Mouse (Mus musculus): ENCODE results near the gene Fras1. TPM values are rescaled to one million over a fixed set of nuclear protein-coding genes. Genes with fewer than 3 reads are reported as not detected.

Gene Fras1
- polyA plus RNA-seq, 1 experiment, result 6.9 TPM

DNA sequence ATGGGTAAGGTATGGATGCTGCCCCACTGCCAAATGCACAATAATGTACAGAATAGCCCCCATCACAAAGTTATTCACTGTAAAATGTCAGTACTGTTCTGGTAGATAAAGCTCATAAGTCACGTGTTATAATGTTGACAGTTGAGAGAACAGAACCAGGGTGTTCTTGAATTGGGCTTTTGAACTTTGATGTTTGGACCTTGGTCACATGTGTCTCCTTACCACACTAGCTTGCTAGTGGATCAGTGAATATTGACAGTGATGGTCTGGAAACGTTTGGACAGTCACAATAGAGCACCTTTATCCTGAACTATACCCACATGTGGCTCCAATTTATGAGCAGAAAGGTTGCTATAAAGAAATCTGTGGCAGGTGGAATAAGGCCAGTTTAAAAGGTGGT, 124.3 kb downstream of the Fras1 start:
- no peaks in the 10 kb centered on the region for H3K36me3 ChIP-seq (ENCODE audit: control insufficient read depth, insufficient read depth, low read length, poor library complexity, severe bottlenecking)
- no peaks in the 10 kb centered on the region for H3K4me1 ChIP-seq (ENCODE audit: control insufficient read depth, insufficient read depth, low read length)
- no peaks in the 10 kb centered on the region for H3K27me3 ChIP-seq (ENCODE audit: control insufficient read depth, insufficient read depth, low read length, poor library complexity, severe bottlenecking)
- no peak overlapping the region for H3K4me3 ChIP-seq (ENCODE audit: low read depth, low read length)
- no peak overlapping the region for H3K9ac ChIP-seq (ENCODE audit: low read depth, poor library complexity, severe bottlenecking)
- H3K9me3 ChIP-seq (replicated peaks; ENCODE audit: control insufficient read depth, insufficient read depth, low read length, poor library complexity, severe bottlenecking), result no peaks in the 10 kb centered on the region
- no peak for TF ChIP-seq EP300 (IDR thresholded peaks at IDR 0.05; ENCODE audit: insufficient read depth, low read depth, low read length)
- no peak for TF ChIP-seq CTCF (IDR thresholded peaks at IDR 0.05; ENCODE audit: low read depth, low read length)
- TF ChIP-seq POLR2A (IDR thresholded peaks at IDR 0.05; ENCODE audit: insufficient read depth, low read length), result no peak
- H3K27ac ChIP-seq (ENCODE audit: insufficient read depth, low read length), result no peak overlapping the region

- H3K27ac ChIP-seq (ENCODE audit: insufficient read depth, low read length), result no peak overlapping the region
- H3K9me3 ChIP-seq (replicated peaks; ENCODE audit: control insufficient read depth, insufficient read depth, low read length, poor library complexity, severe bottlenecking), result no peaks in the 10 kb centered on the region
- TF ChIP-seq CTCF (IDR thresholded peaks at IDR 0.05; ENCODE audit: low read depth, low read length), result no peak
- no peaks in the 10 kb centered on the region for H3K36me3 ChIP-seq (ENCODE audit: control insufficient read depth, insufficient read depth, low read length, poor library complexity, severe bottlenecking)
- no peak overlapping the region for H3K4me3 ChIP-seq (ENCODE audit: low read depth, low read length)
- no peaks in the 10 kb centered on the region for H3K4me1 ChIP-seq (ENCODE audit: control insufficient read depth, insufficient read depth, low read length)
- no peaks in the 10 kb centered on the region for H3K27me3 ChIP-seq (ENCODE audit: control insufficient read depth, insufficient read depth, low read length, poor library complexity, severe bottlenecking)
- H3K9ac ChIP-seq (ENCODE audit: low read depth, poor library complexity, severe bottlenecking), result no peak overlapping the region
Observed at GRCm38 (mm10) chr5:96501783-96502182, 128.0 kb downstream of the Fras1 start.

DNA sequence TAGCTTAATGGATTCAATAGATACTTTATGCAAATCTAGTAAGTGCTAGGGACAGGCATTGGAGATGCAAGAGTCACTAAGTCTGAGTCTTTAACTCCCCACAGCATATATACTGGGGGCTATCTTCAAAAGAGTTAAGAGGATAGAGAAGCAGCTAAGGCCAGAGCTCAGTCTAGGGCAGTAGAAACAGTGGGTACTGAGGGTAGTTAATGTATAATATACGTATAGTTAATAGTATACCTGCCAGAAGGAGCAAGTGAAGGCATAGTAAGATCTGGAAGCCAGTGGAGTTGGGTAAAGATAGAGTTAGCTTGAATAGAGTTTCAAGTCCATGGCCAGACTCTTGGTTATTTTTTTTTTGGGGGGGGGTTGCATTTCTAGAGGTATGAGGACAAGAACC, 128.6 kb downstream of the Fras1 start:
- Histone ChIP-seq H3K27ac (ENCODE audit: insufficient read depth, low read length) (no peak overlapping the region), H3K36me3 (ENCODE audit: control insufficient read depth, insufficient read depth, low read length, poor library complexity, severe bottlenecking) (no peaks in the 10 kb centered on the region), H3K4me3 (ENCODE audit: low read depth, low read length) (no peak overlapping the region), H3K9ac (ENCODE audit: low read depth, poor library complexity, severe bottlenecking) (no peak overlapping the region), H3K27me3 (ENCODE audit: control insufficient read depth, insufficient read depth, low read length, poor library complexity, severe bottlenecking) (no peaks in the 10 kb centered on the region), H3K9me3 (replicated peaks; ENCODE audit: control insufficient read depth, insufficient read depth, low read length, poor library complexity, severe bottlenecking) (no peaks in the 10 kb centered on the region), H3K4me1 (ENCODE audit: control insufficient read depth, insufficient read depth, low read length) (no peaks in the 10 kb centered on the region)
- TF ChIP-seq EP300 (IDR thresholded peaks at IDR 0.05; ENCODE audit: insufficient read depth, low read depth, low read length) (no peak), POLR2A (IDR thresholded peaks at IDR 0.05; ENCODE audit: insufficient read depth, low read length) (no peak), CTCF (IDR thresholded peaks at IDR 0.05; ENCODE audit: low read depth, low read length) (no peak)

GRCm38 (mm10) chr5:96511005-96511404, 137.2 kb downstream of the Fras1 start:
- Histone ChIP-seq H3K4me1 (ENCODE audit: control insufficient read depth, insufficient read depth, low read length) (peaks cover 2% of the 10 kb centered on the region), H3K27me3 (ENCODE audit: control insufficient read depth, insufficient read depth, low read length, poor library complexity, severe bottlenecking) (no peaks in the 10 kb centered on the region), H3K27ac (ENCODE audit: insufficient read depth, low read length) (no peak overlapping the region), H3K9ac (ENCODE audit: low read depth, poor library complexity, severe bottlenecking) (no peak overlapping the region), H3K9me3 (replicated peaks; ENCODE audit: control insufficient read depth, insufficient read depth, low read length, poor library complexity, severe bottlenecking) (no peaks in the 10 kb centered on the region; the same call in 1 of the 2 replicates), H3K4me3 (ENCODE audit: low read depth, low read length) (no peak overlapping the region), H3K36me3 (ENCODE audit: control insufficient read depth, insufficient read depth, low read length, poor library complexity, severe bottlenecking) (no peaks in the 10 kb centered on the region)
- TF ChIP-seq EP300 (IDR thresholded peaks at IDR 0.05; ENCODE audit: insufficient read depth, low read depth, low read length) (no peak), CTCF (IDR thresholded peaks at IDR 0.05; ENCODE audit: low read depth, low read length) (no peak), POLR2A (IDR thresholded peaks at IDR 0.05; ENCODE audit: insufficient read depth, low read length) (no peak)

DNA sequence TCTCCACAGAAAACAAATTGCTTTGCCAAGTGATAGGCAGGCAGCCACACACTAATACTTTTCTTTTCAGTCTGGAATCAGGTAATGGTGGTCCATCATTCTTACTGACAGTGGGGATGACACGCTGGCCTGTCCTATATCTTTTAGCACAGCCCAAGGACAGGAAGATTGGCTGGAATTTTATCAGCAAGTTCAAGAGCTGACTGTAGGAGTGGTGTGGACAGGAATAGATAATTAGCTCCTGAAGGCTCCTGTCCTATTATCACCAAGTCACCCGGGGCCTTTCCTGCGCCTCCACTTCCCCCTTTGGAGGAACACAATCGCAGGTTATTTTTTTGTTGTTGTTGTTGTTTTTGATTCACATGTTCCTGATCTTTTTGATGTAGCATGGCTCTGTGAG, 139.6 kb downstream of the Fras1 start:
- Histone ChIP-seq H3K4me1 (ENCODE audit: control insufficient read depth, insufficient read depth, low read length) (peaks cover 2% of the 10 kb centered on the region), H3K4me3 (ENCODE audit: low read depth, low read length) (no peak overlapping the region), H3K9me3 (replicated peaks; ENCODE audit: control insufficient read depth, insufficient read depth, low read length, poor library complexity, severe bottlenecking) (no peaks in the 10 kb centered on the region; the same call in 1 of the 2 replicates), H3K9ac (ENCODE audit: low read depth, poor library complexity, severe bottlenecking) (no peak overlapping the region), H3K36me3 (ENCODE audit: control insufficient read depth, insufficient read depth, low read length, poor library complexity, severe bottlenecking) (no peaks in the 10 kb centered on the region), H3K27ac (ENCODE audit: insufficient read depth, low read length) (no peak overlapping the region), H3K27me3 (ENCODE audit: control insufficient read depth, insufficient read depth, low read length, poor library complexity, severe bottlenecking) (no peaks in the 10 kb centered on the region)
- TF ChIP-seq POLR2A (IDR thresholded peaks at IDR 0.05; ENCODE audit: insufficient read depth, low read length), result no peak

GRCm38 (mm10) chr5:96515860-96516311, 142.1 kb downstream of the Fras1 start:
- Histone ChIP-seq H3K27ac (ENCODE audit: insufficient read depth, low read length) (no peak overlapping the region), H3K9ac (ENCODE audit: low read depth, poor library complexity, severe bottlenecking) (no peak overlapping the region), H3K4me3 (ENCODE audit: low read depth, low read length) (no peak overlapping the region), H3K36me3 (ENCODE audit: control insufficient read depth, insufficient read depth, low read length, poor library complexity, severe bottlenecking) (no peaks in the 10 kb centered on the region), H3K4me1 (ENCODE audit: control insufficient read depth, insufficient read depth, low read length) (peaks cover under 1% of the 10 kb centered on the region), H3K9me3 (replicated peaks; ENCODE audit: control insufficient read depth, insufficient read depth, low read length, poor library complexity, severe bottlenecking) (no peaks in the 10 kb centered on the region), H3K27me3 (ENCODE audit: control insufficient read depth, insufficient read depth, low read length, poor library complexity, severe bottlenecking) (no peaks in the 10 kb centered on the region)
- TF ChIP-seq CTCF (IDR thresholded peaks at IDR 0.05; ENCODE audit: low read depth, low read length) (no peak), POLR2A (IDR thresholded peaks at IDR 0.05; ENCODE audit: insufficient read depth, low read length) (no peak), EP300 (IDR thresholded peaks at IDR 0.05; ENCODE audit: insufficient read depth, low read depth, low read length) (no peak)

All from ES-Bruce4 (cell line).